In genomic region chr2:8380246-8380645, GRCm38 (mm10) we compare ENCODE assay signal across 9 mouse cellular contexts.
DNase-seq lines count a peak whose midpoint lies in the region; ATAC-seq lines count a peak whose summit lies in the region.
"Had no signal": no experiment of that assay in that cellular context is flagged by ENCODE, and none has a peak within 500 bp of the region (broad histone marks: within the 10 kb centered on the region; RNA-seq: fewer than 3 reads in every experiment).

No protein-coding gene starts in this region.

- no peak overlapping the region for H3K4me2 ChIP-seq in neural tube, embryonic 15.5 days
- H3K4me2 ChIP-seq: embryonic facial prominence, embryonic 12.5 days; lung, embryonic 15.5 days had no signal

- 49% methylated on average over 1 of the region's 1 CpGs for WGBS in neural tube, embryonic 15.5 days

- no peaks in the 10 kb centered on the region for H3K36me3 ChIP-seq in neural tube, embryonic 15.5 days
- H3K36me3 ChIP-seq: embryonic facial prominence, embryonic 12.5 days; lung, embryonic 15.5 days had no signal

- peak; percentile 4 for DNase-seq in ovary, postnatal 36 days (ENCODE audit: low spot score)
- DNase-seq in ovary, adult 18-20 months (ENCODE audit: low spot score), result no peak
- peak; percentile 88 to 89 for DNase-seq in cerebellum, postnatal 10 days
- peak; percentile 46 to 67 for DNase-seq in frontal cortex, postnatal 10 days (ENCODE audit: low spot score in 2 of 2)
- peak; percentile 31 to 50 for DNase-seq in layer of hippocampus, postnatal 36 days
- no peak for DNase-seq in spleen, postnatal 4 days (ENCODE audit: low spot score in 2 of 2)

- H3K27me3 ChIP-seq in neural tube, embryonic 15.5 days (replicated peaks), result no peaks in the 10 kb centered on the region
- H3K27me3 ChIP-seq: embryonic facial prominence, embryonic 12.5 days; lung, embryonic 15.5 days had no signal

- no peaks in the 10 kb centered on the region for H3K9me3 ChIP-seq in neural tube, embryonic 15.5 days (replicated peaks)
- H3K9me3 ChIP-seq: embryonic facial prominence, embryonic 12.5 days; lung, embryonic 15.5 days had no signal

- no peak overlapping the region for H3K9ac ChIP-seq in neural tube, embryonic 15.5 days (replicated peaks)
- H3K9ac ChIP-seq: embryonic facial prominence, embryonic 12.5 days; lung, embryonic 15.5 days had no signal

- H3K4me1 ChIP-seq in neural tube, embryonic 15.5 days, result no peaks in the 10 kb centered on the region
- H3K4me1 ChIP-seq: embryonic facial prominence, embryonic 12.5 days; lung, embryonic 15.5 days had no signal

- H3K4me3 ChIP-seq in neural tube, embryonic 15.5 days (replicated peaks), result no peak overlapping the region
- H3K4me3 ChIP-seq: embryonic facial prominence, embryonic 12.5 days; lung, embryonic 15.5 days had no signal

- ATAC-seq in neural tube, embryonic 15.5 days (ENCODE audit: low FRiP score), result peak; percentile 79; the same call in 1 of the 2 replicates

- H3K27ac ChIP-seq in neural tube, embryonic 15.5 days (replicated peaks), result no peak overlapping the region
- H3K27ac ChIP-seq: embryonic facial prominence, embryonic 12.5 days; lung, embryonic 15.5 days had no signal

Comparison
In these comparisons a context has a peak if more than half of its experiments do, and no peak if none do; other contexts are left out.
1. DNase-seq: peak in ovary, postnatal 36 days (single experiment), cerebellum, postnatal 10 days (2 of 2), frontal cortex, postnatal 10 days (2 of 2) and layer of hippocampus, postnatal 36 days (2 of 2); none in ovary, adult 18-20 months (single experiment) and spleen, postnatal 4 days (0 of 2).